Mouse (Mus musculus) hindbrain, postnatal 0 days (tissue): ENCODE results near the gene Ncoa3. TPM values are rescaled to one million over a fixed set of nuclear protein-coding genes. Genes with fewer than 3 reads are reported as not detected.

ENCODE experiments used
- ATAC-seq: fragments of 200-750 bp; cut with Nextera tagmentation; 2 replicates; pipeline ENCODE4 v1.8.0; 2017; ENCODE audit warnings: mild to moderate bottlenecking, moderate TSS enrichment, moderate library complexity
- DNase-seq: peaks from one replicate; pipeline ENCODE4 v3.0.0-alpha.2; 2015; ENCODE audit warnings: low spot score
- H3K27ac ChIP-seq: fragments of 300-500 bp; sonication (generic); 2 replicates; pipeline ENCODE4 v1.5.1; 2014; ENCODE audit warnings: mild to moderate bottlenecking
- H3K27me3 ChIP-seq: fragments of 300-500 bp; sonication (generic); 2 replicates; pipeline ENCODE4 v1.6.1; 2014; ENCODE audit warnings: low read length, mixed read lengths; ENCODE audit not compliant: insufficient read depth
- H3K36me3 ChIP-seq: fragments of 300-500 bp; sonication (generic); 2 replicates; pipeline ENCODE4 v1.6.1; 2014; ENCODE audit warnings: low read length, mixed read lengths; ENCODE audit not compliant: insufficient read depth
- H3K4me1 ChIP-seq: fragments of 300-500 bp; sonication (generic); 2 replicates; pipeline ENCODE4 v1.6.1; 2014; ENCODE audit warnings: antibody characterized with exemption, low read length, mixed read lengths; ENCODE audit not compliant: insufficient read depth
- H3K4me2 ChIP-seq: fragments of 300-500 bp; sonication (generic); 2 replicates; pipeline ENCODE4 v1.6.1; 2014; ENCODE audit warnings: low read depth, mild to moderate bottlenecking, low read length, moderate library complexity, mixed read lengths
- H3K4me3 ChIP-seq: fragments of 300-500 bp; sonication (generic); 2 replicates; pipeline ENCODE4 v1.5.1; 2014; ENCODE audit warnings: low read length
- H3K9ac ChIP-seq: fragments of 300-500 bp; sonication (generic); replicated peaks from 2 replicates; pipeline ENCODE4 v1.6.1; 2014; ENCODE audit warnings: mild to moderate bottlenecking, low read length, moderate library complexity, mixed read lengths
- H3K9me3 ChIP-seq: fragments of 300-500 bp; sonication (generic); 2 replicates; pipeline ENCODE4 v1.6.1; 2016; ENCODE audit warnings: low read length, mixed read lengths
- CTCF ChIP-seq: IDR thresholded peaks from 2 replicates; pipeline ENCODE4 v1.5.1; 2016; ENCODE audit warnings: antibody characterized with exemption, control low read depth, low read depth
- WGBS: fragments of 180-500 bp; shearing (Covaris S2); extraction: QIAGEN DNeasy Blood & Tissue Kit; methylation state at CpG from one replicate; pipeline ENCODE4 v1.1.7; 2014; 5-methylcytosine and 5-hydroxymethylcytosine counted together
- polyA plus RNA-seq: library from polyadenylated mRNA; unstranded; fragments of >200 nt; fragmentation: Nextera tagmentation; extraction: Ambion mirVana; gene quantifications from 2 replicates; pipeline ENCODE4 v1.2.1, GENCODE M21; 2015
- total RNA-seq: library from RNA; depleted of rRNA; stranded (reverse); fragments of >200 nt; gene quantifications from 2 replicates; pipeline ENCODE4 v1.2.3, GENCODE M21; 2014

Ncoa3 gene
- total and polyA plus RNA-seq, 2 experiments from 2014 or later, result 10.8 to 28.3 TPM

DNA sequence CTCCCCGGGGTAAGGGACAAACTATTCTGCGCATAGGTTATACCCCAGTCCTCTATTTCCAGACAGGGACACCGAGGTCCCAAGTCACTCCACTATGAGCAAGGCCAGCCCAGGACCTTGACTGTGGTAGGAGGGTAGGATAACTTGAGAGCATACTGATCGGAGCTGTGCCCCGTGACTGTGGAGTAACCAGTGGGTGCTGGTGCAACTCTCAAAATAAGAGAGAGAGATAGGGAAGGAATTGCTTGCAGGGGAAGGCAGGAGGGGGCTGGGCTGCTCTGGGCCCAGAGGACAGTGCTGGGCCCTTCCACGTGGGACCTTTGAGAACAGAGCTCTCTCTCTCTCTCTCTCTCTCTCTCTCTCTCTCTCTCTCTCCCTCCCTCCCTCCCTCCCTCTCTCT, 103.9 kb downstream of the Ncoa3 start:
- Histone ChIP-seq H3K9ac (no peak overlapping the region), H3K4me2 (no peak overlapping the region), H3K27ac (no peak overlapping the region), H3K9me3 (no peaks in the 10 kb centered on the region), H3K4me3 (no peak overlapping the region), H3K27me3 (no peaks in the 10 kb centered on the region), H3K4me1 (peaks cover 8% of the 10 kb centered on the region; the same call in 1 of the 2 replicates), H3K36me3 (no peaks in the 10 kb centered on the region)
- ATAC-seq, result no peak
- 95% methylated on average over 6 of the region's 6 CpGs for WGBS
- no peak for TF ChIP-seq CTCF
- no peak for DNase-seq

DNA sequence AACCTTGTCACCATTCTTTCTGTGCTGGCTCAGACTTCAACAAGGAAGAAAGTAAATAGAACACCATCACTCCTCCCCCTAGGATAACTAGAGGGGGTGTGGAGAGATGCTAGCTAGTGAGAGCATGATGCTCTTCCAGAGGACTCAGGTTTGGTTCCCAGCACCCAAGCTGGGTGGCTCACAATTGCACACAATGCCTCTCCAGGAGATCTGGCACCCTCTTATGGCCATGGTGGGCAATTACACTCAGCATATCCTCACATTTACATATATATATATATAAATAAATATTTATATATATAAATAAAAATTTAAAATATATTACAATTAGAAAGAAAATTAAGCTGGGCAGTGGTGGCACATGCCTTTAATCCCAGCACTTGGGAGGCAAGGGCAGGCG, 104.4 kb downstream of the Ncoa3 start:
- Histone ChIP-seq H3K27ac (no peak overlapping the region), H3K36me3 (no peaks in the 10 kb centered on the region), H3K4me2 (no peak overlapping the region), H3K9me3 (no peaks in the 10 kb centered on the region), H3K4me1 (peaks cover 8% of the 10 kb centered on the region; the same call in 1 of the 2 replicates), H3K27me3 (no peaks in the 10 kb centered on the region), H3K9ac (no peak overlapping the region), H3K4me3 (no peak overlapping the region)
- DNase-seq (no peak), ATAC-seq (no peak)
- peak; percentile 14; the same call in 1 of the 2 replicates for TF ChIP-seq CTCF
- 100% methylated on average over 1 of the region's 1 CpGs for WGBS

DNA sequence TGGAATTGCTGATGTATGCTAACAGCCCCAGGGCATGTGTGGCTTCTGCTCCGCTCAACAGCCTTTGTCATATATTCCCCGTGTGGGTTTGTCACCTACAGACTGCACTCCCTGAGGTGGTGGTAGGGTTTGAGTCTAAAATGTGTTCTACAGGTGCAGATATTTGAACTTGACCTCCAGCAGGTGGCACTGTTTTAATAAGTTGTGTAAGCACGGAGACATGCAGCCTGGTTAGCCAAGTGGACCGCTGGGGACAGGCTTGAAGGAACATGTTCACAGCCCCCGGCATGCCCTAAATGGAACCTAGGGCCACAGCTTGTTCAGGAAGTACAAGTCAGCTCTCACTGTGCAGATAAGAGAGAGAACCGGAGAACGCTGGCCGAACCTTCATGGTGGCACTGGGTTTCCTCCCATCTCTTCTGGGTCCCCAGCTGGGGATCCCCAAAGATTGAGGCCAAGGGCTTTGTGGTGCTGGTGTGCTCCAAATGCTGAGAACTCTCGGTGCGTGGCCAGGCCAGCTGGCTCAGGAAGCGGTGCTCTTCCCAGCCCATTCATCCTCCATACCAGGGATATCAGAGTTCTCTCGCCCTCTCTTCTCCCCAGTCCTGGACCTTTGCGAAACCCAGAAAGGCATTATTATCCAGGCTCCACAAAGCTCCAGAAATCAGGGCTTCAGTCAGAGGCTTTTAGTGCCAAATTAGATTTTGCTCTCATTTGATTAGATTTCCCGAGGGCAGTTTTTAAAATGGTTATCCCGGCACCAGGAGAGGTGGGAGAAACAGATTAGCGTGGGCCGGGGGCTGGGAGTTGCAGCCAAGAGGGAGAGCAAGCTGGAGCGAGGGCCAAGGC, 105.2 kb downstream of the Ncoa3 start:
- no peaks in the 10 kb centered on the region for H3K9me3 ChIP-seq
- H3K27me3 ChIP-seq, result no peaks in the 10 kb centered on the region
- DNase-seq, result peak; percentile 79
- no peak overlapping the region for H3K9ac ChIP-seq
- H3K4me3 ChIP-seq, result no peak overlapping the region
- 65% methylated on average over 18 of the region's 18 CpGs for WGBS
- no peaks in the 10 kb centered on the region for H3K36me3 ChIP-seq
- TF ChIP-seq CTCF, result peak; percentile 58
- peaks cover 8% of the 10 kb centered on the region; the same call in 1 of the 2 replicates for H3K4me1 ChIP-seq
- no peak; the same call in 1 of the 2 replicates for ATAC-seq
- no peak overlapping the region for H3K27ac ChIP-seq
- H3K4me2 ChIP-seq, result no peak overlapping the region

DNA sequence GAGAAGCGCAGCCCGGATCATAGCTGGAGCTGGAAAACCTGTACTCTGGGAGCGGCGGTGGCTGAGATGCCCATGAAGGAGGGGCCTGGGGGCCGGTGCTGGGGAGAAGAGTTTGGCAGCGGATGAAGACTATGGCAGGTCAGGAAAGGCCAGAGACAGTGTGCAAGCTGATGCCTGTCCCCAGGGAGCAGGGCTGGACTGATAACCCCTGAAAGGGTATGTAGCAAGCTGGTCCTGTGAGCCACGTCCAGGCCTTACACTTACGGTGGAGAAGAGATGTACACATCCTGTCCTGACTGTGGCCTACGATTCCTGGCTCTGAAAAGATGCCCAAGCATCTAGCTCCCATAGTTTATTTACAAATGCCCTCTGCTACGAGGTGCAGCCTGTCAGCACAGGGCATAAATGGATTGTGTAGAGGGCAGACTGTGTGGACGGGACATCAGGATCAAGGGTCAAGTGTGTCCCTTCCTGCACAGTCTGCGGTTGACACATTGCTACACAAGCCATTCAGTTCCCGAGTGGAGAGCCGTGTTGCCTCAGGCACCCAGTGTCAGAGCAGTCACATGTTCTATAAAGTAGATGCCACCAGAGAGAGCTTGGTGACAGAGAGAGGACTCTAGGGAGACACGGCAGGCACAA, 106.0 kb downstream of the Ncoa3 start:
- DNase-seq, result no peak
- no peak for ATAC-seq
- 69% methylated on average over 15 of the region's 15 CpGs for WGBS

DNA sequence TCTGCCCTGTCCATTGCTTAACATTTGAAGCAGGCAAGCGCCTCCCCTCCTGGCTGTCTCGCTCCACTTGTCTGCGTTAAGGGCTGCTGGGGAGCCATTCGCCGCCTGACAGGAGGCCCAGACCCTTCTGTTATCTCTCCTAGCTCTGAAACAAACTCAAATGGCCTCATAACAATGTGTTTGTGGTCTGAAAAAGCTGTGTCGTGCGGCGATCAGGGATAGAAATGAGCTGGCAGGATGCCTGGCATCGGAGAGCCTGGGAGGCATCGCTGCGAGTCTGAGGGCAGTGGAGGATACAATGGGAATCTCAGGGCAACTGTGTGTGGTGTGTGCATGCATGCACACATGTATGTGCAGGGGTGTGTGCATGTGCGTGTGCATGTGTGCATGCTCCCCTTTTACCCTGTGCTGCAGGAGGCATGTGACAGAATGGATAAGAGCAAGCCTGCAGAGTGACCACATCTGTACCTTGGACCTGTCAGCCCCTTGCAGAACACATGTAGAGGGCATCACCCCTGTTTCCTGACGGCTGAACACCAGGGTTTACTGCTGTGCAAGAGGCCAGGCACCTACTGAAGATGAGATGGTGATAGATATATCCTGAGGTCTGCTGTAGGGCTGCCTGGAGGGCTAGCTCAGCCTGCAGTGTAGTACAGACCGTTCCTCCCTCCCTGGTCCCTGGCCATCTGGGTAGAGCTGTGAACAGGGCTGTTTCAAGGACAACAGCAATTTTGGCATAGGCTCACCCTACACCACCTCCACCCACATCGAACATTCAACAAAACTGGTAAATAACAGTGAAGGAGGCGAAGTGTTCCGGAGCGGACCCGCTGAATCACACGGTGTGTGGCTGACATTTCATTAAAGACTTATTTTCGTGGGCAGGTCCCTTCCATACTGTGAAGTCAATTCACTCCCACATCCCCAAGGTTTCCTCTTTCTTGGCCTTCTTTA, 108.2 kb downstream of the Ncoa3 start:
- H3K9ac ChIP-seq, result no peak overlapping the region
- no peaks in the 10 kb centered on the region for H3K9me3 ChIP-seq
- no peak for ATAC-seq
- no peak overlapping the region for H3K4me3 ChIP-seq
- H3K27me3 ChIP-seq, result no peaks in the 10 kb centered on the region
- H3K4me1 ChIP-seq, result peaks cover 8% of the 10 kb centered on the region; the same call in 1 of the 2 replicates
- H3K4me2 ChIP-seq, result no peak overlapping the region
- peak; percentile 50 for DNase-seq
- no peak for TF ChIP-seq CTCF
- 50% methylated on average over 21 of the region's 21 CpGs for WGBS
- no peaks in the 10 kb centered on the region for H3K36me3 ChIP-seq
- peak overlapping the region; percentile 3; the same call in 1 of the 2 replicates for H3K27ac ChIP-seq

More for the DNA sequence above, 106.0 kb downstream of the Ncoa3 start:
- Histone ChIP-seq H3K9ac (no peak overlapping the region), H3K9me3 (no peaks in the 10 kb centered on the region), H3K27me3 (no peaks in the 10 kb centered on the region), H3K4me3 (no peak overlapping the region), H3K4me2 (no peak overlapping the region), H3K27ac (no peak overlapping the region), H3K4me1 (peaks cover 8% of the 10 kb centered on the region; the same call in 1 of the 2 replicates), H3K36me3 (no peaks in the 10 kb centered on the region)
- no peak for TF ChIP-seq CTCF

DNA sequence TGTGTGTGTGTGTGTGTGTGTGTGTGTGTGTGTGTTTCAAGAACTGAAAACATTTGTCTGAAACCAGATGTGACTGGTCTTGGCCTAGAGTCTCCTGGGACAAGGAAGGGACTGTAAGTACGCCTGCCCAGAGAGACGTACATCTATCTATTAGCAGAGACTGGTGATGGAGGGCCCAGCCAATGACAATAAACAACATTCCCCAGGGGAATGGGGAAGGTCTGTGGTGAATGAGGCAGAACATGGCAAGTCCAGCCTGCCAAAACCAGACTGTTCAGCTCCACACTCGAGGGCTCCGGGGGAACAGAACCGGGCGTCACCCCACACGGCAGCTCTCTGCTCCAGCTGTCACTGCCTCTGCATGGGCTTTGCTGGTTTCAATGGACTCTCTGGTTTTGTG, 110.5 kb downstream of the Ncoa3 start:
- no peak overlapping the region for H3K27ac ChIP-seq
- TF ChIP-seq CTCF, result no peak
- no peak overlapping the region for H3K9ac ChIP-seq
- no peaks in the 10 kb centered on the region for H3K36me3 ChIP-seq
- peaks cover 8% of the 10 kb centered on the region; the same call in 1 of the 2 replicates for H3K4me1 ChIP-seq
- no peak overlapping the region for H3K4me3 ChIP-seq
- DNase-seq, result no peak
- no peak overlapping the region for H3K4me2 ChIP-seq
- WGBS, result 58% methylated on average over 7 of the region's 7 CpGs
- H3K9me3 ChIP-seq, result no peaks in the 10 kb centered on the region
- ATAC-seq, result no peak
- no peaks in the 10 kb centered on the region for H3K27me3 ChIP-seq
